Mouse (Mus musculus) midbrain, postnatal 0 days (tissue): ENCODE measurements around the gene Dvl3. TPM values are rescaled to one million over a fixed set of nuclear protein-coding genes. Genes with fewer than 3 reads are reported as not detected.
A peak's percentile ranks its signal among the peaks of the same experiment; 100 is the strongest.

Experiments used
- ATAC-seq: fragments of 200-750 bp; cut with Nextera tagmentation; 2 replicates; pipeline ENCODE4 v1.8.0; 2017; ENCODE audit warnings: moderate number of reproducible peaks, mild to moderate bottlenecking, moderate TSS enrichment, moderate library complexity; ENCODE audit not compliant: low FRiP score
- DNase-seq: peaks from one replicate; pipeline ENCODE4 v3.0.0-alpha.2; 2015; ENCODE audit warnings: low spot score
- H3K27ac ChIP-seq: fragments of 300-500 bp; sonication (generic); 2 replicates; pipeline ENCODE4 v1.5.1; 2014; ENCODE audit warnings: low read depth, mild to moderate bottlenecking, low read length, mixed read lengths
- H3K27me3 ChIP-seq: fragments of 300-500 bp; sonication (generic); 2 replicates; pipeline ENCODE4 v1.6.1; 2014; ENCODE audit warnings: low read length, control low read depth, mixed read lengths; ENCODE audit not compliant: insufficient read depth
- H3K36me3 ChIP-seq: fragments of 300-500 bp; sonication (generic); 2 replicates; pipeline ENCODE4 v1.6.1; 2014; ENCODE audit warnings: low read length, control low read depth, mixed read lengths; ENCODE audit not compliant: insufficient read depth
- H3K4me1 ChIP-seq: fragments of 300-500 bp; sonication (generic); 2 replicates; pipeline ENCODE4 v1.6.1; 2014; ENCODE audit warnings: mild to moderate bottlenecking, control low read depth, antibody characterized with exemption, low read length, mixed read lengths; ENCODE audit not compliant: insufficient read depth
- H3K4me2 ChIP-seq: fragments of 300-500 bp; sonication (generic); 2 replicates; pipeline ENCODE4 v1.6.1; 2014; ENCODE audit warnings: low read depth, mild to moderate bottlenecking, low read length, mixed read lengths; ENCODE audit not compliant: poor library complexity, severe bottlenecking
- H3K4me3 ChIP-seq: fragments of 300-500 bp; sonication (generic); 2 replicates; pipeline ENCODE4 v1.5.1; 2014; ENCODE audit warnings: low read depth, mild to moderate bottlenecking, low read length, moderate library complexity
- H3K9ac ChIP-seq: fragments of 300-500 bp; sonication (generic); replicated peaks from 2 replicates; pipeline ENCODE4 v1.6.1; 2014; ENCODE audit warnings: mild to moderate bottlenecking, low read length, moderate library complexity, mixed read lengths; ENCODE audit not compliant: poor library complexity, severe bottlenecking
- H3K9me3 ChIP-seq: fragments of 300-500 bp; sonication (generic); 2 replicates; pipeline ENCODE4 v1.6.1; 2016; ENCODE audit warnings: low read length, control low read depth
- CTCF ChIP-seq: IDR thresholded peaks from 2 replicates; pipeline ENCODE4 v1.5.1; 2016; ENCODE audit warnings: antibody characterized with exemption, mild to moderate bottlenecking
- WGBS: fragments of 180-500 bp; shearing (Covaris S2); extraction: QIAGEN DNeasy Blood & Tissue Kit; methylation state at CpG from one replicate; pipeline ENCODE4 v1.1.7; 2014; 5-methylcytosine and 5-hydroxymethylcytosine counted together
- polyA plus RNA-seq: library from polyadenylated mRNA; unstranded; fragments of >200 nt; fragmentation: Nextera tagmentation; extraction: Ambion mirVana; gene quantifications from 2 replicates; pipeline ENCODE4 v1.2.1, GENCODE M21; 2015
- total RNA-seq: library from RNA; depleted of rRNA; stranded (reverse); fragments of >200 nt; gene quantifications from 2 replicates; pipeline ENCODE4 v1.2.3, GENCODE M21; 2014

Dvl3 gene
- total and polyA plus RNA-seq, 2 experiments from 2014 or later, result 29.5 to 46.3 TPM

GRCm38 (mm10) chr16:20490581-20490980 lies 26.2 kb upstream of the Dvl3 start:
- no peak; the same call in 1 of the 2 replicates for TF ChIP-seq CTCF
- Histone ChIP-seq H3K9me3 (no peaks in the 10 kb centered on the region), H3K4me2 (no peak overlapping the region), H3K36me3 (no peaks in the 10 kb centered on the region), H3K4me3 (no peak overlapping the region), H3K4me1 (no peaks in the 10 kb centered on the region), H3K27ac (no peak overlapping the region), H3K27me3 (no peaks in the 10 kb centered on the region), H3K9ac (no peak overlapping the region)
- no peak for DNase-seq
- 45% methylated on average over 2 of the region's 2 CpGs for WGBS
- no peak for ATAC-seq

- Histone ChIP-seq H3K4me3 (no peak overlapping the region), H3K9me3 (no peaks in the 10 kb centered on the region), H3K4me1 (no peaks in the 10 kb centered on the region), H3K27ac (no peak overlapping the region), H3K9ac (no peak overlapping the region), H3K27me3 (no peaks in the 10 kb centered on the region), H3K36me3 (no peaks in the 10 kb centered on the region), H3K4me2 (no peak overlapping the region)
- DNase-seq (no peak), ATAC-seq (no peak)
- 85% methylated on average over 2 of the region's 2 CpGs for WGBS
- TF ChIP-seq CTCF, result no peak
Observed at GRCm38 (mm10) chr16:20491301-20491700, 25.5 kb upstream of the Dvl3 start.

GRCm38 (mm10) chr16:20493452-20493851 lies 23.3 kb upstream of the Dvl3 start:
- Histone ChIP-seq H3K4me1 (no peaks in the 10 kb centered on the region), H3K4me2 (no peak overlapping the region), H3K27ac (no peak overlapping the region), H3K4me3 (no peak overlapping the region), H3K9me3 (no peaks in the 10 kb centered on the region), H3K9ac (no peak overlapping the region), H3K36me3 (no peaks in the 10 kb centered on the region), H3K27me3 (no peaks in the 10 kb centered on the region)
- ATAC-seq (no peak), DNase-seq (no peak)
- WGBS, result 73% methylated on average over 2 of the region's 2 CpGs
- no peak for TF ChIP-seq CTCF

GRCm38 (mm10) chr16:20496671-20497600 lies 19.8 kb upstream of the Dvl3 start:
- H3K9ac ChIP-seq, result no peak overlapping the region

GRCm38 (mm10) chr16:20497980-20498676 lies 18.7 kb upstream of the Dvl3 start:
- H3K36me3 ChIP-seq, result peaks cover 13% of the 10 kb centered on the region
- H3K9ac ChIP-seq, result peak overlapping the region; percentile 84
- H3K4me2 ChIP-seq, result peak overlapping the region; percentile 82
- WGBS, result 12% methylated on average over 16 of the region's 16 CpGs
- no peak for TF ChIP-seq CTCF
- H3K9me3 ChIP-seq, result no peaks in the 10 kb centered on the region
- H3K27ac ChIP-seq, result peak overlapping the region; percentile 82
- no peaks in the 10 kb centered on the region for H3K27me3 ChIP-seq
- no peaks in the 10 kb centered on the region for H3K4me1 ChIP-seq
- ATAC-seq, result peak; percentile 0; the same call in 1 of the 2 replicates
- H3K4me3 ChIP-seq, result peak overlapping the region; percentile 94
- no peak for DNase-seq

More at GRCm38 (mm10) chr16:20496671-20497600, 19.8 kb upstream of the Dvl3 start:
- peak; percentile 31; the same call in 1 of the 2 replicates for ATAC-seq
- peaks cover 1% of the 10 kb centered on the region for H3K36me3 ChIP-seq
- peak overlapping the region; percentile 15; the same call in 1 of the 2 replicates for H3K4me3 ChIP-seq
- peak; percentile 79 for DNase-seq
- H3K4me1 ChIP-seq, result no peaks in the 10 kb centered on the region
- peak; percentile 86 for TF ChIP-seq CTCF
- no peak overlapping the region for H3K27ac ChIP-seq
- peak overlapping the region; percentile 40 for H3K4me2 ChIP-seq
- H3K27me3 ChIP-seq, result no peaks in the 10 kb centered on the region
- 21% methylated on average over 25 of the region's 25 CpGs for WGBS
- H3K9me3 ChIP-seq, result no peaks in the 10 kb centered on the region
